10 mouse cellular contexts compared by ENCODE assay signal in the genomic region with DNA sequence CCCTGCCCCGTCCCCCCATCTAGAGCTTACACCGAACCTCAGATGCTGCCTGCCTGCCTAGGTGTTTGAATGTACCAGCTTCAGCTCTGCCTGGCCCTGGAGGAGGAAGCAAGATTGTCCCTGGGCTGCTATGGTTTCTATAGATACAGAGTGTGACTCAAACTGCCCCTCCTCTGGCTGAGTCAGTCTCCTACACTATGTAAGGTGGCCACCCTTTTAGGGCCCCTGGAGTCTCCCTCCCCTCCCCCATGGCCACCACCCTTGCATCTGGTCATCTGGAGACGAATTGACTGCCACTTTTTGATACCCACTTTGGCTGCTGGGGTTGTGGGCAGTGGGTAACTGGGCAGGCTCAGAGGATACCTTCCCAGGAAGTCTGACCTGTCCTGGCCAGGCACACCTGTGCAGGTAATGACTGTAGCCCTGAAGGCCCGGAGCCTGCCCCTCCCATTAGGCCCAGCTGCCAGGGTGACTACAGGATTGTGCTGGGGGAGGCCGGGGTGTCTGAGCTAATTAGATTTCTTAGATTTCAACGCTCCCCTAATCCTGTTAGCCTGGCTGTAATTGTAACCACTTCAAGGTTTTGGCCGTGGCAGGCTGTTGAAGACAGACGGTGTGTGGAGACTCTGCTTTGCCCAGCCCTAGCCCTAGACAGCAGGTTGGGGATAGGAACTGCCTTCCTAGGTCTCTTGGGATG. TPM values are rescaled to one million over a fixed set of nuclear protein-coding genes. Genes with fewer than 3 reads are reported as not detected.
DNase-seq lines count a peak whose midpoint lies in the region; ATAC-seq lines count a peak whose summit lies in the region.
"Had no signal": no experiment of that assay in that cellular context is flagged by ENCODE, and none has a peak within 500 bp of the region (broad histone marks: within the 10 kb centered on the region; RNA-seq: fewer than 3 reads in every experiment).

No protein-coding gene starts in this region.

- no peak overlapping the region for H3K4me3 ChIP-seq in heart, embryonic 11.5 days (ENCODE audit: low read depth, low read length)
- H3K4me3 ChIP-seq in intestine, embryonic 16.5 days (ENCODE audit: low read length): no peak overlapping the region
- H3K4me3 ChIP-seq in midbrain, embryonic 16.5 days (ENCODE audit: low read depth, low read length): no peak overlapping the region
- H3K4me3 ChIP-seq: heart, adult 2 months had no signal

- no peaks in the 10 kb centered on the region for H3K27me3 ChIP-seq in heart, embryonic 11.5 days (ENCODE audit: control insufficient read depth, insufficient read depth, low read length)
- H3K27me3 ChIP-seq in intestine, embryonic 16.5 days (replicated peaks; ENCODE audit: control insufficient read depth, insufficient read depth, low read length): no peaks in the 10 kb centered on the region
- no peaks in the 10 kb centered on the region for H3K27me3 ChIP-seq in midbrain, embryonic 16.5 days (ENCODE audit: control insufficient read depth, insufficient read depth, low read depth, low read length)

- ATAC-seq in heart, embryonic 11.5 days (replicated peaks; ENCODE audit: insufficient number of reproducible peaks, low FRiP score, low TSS enrichment): peak; percentile 58
- ATAC-seq in activated CD4-positive, CD25-positive, alpha-beta regulatory T cell, adult 4 months: peak; percentile 9
- ATAC-seq in intestine, embryonic 16.5 days: peak; percentile 71
- no peak for ATAC-seq in midbrain, embryonic 16.5 days
- ATAC-seq in frontal cortex, adult (ENCODE audit: low TSS enrichment): no peak

- no peaks in the 10 kb centered on the region for H3K36me3 ChIP-seq in heart, embryonic 11.5 days (ENCODE audit: control insufficient read depth, insufficient read depth, low read length)
- H3K36me3 ChIP-seq in intestine, embryonic 16.5 days (ENCODE audit: control insufficient read depth, insufficient read depth, low read length): no peaks in the 10 kb centered on the region
- H3K36me3 ChIP-seq in midbrain, embryonic 16.5 days (ENCODE audit: control insufficient read depth, insufficient read depth, low read length): no peaks in the 10 kb centered on the region
- H3K36me3 ChIP-seq: G1E had no signal

- no peaks in the 10 kb centered on the region for H3K9me3 ChIP-seq in heart, embryonic 11.5 days (replicated peaks; ENCODE audit: control insufficient read depth, low read length)
- no peaks in the 10 kb centered on the region for H3K9me3 ChIP-seq in intestine, embryonic 16.5 days (ENCODE audit: control insufficient read depth, low read length)
- no peaks in the 10 kb centered on the region for H3K9me3 ChIP-seq in midbrain, embryonic 16.5 days (replicated peaks; ENCODE audit: control insufficient read depth, low read length, poor library complexity, severe bottlenecking)

- H3K27ac ChIP-seq in heart, embryonic 11.5 days (ENCODE audit: low read depth, low read length): peak overlapping the region; percentile 41
- peak overlapping the region; percentile 72 for H3K27ac ChIP-seq in intestine, embryonic 16.5 days (ENCODE audit: low read length)
- H3K27ac ChIP-seq in midbrain, embryonic 16.5 days (ENCODE audit: low read length): no peak overlapping the region; the same call in 1 of the 2 replicates
- H3K27ac ChIP-seq: heart, adult 2 months had no signal

- H3K4me1 ChIP-seq in heart, embryonic 11.5 days (ENCODE audit: control insufficient read depth, insufficient read depth, low read length): peaks cover 84% of the 10 kb centered on the region
- H3K4me1 ChIP-seq in intestine, embryonic 16.5 days (ENCODE audit: control insufficient read depth, insufficient read depth, low read length): peaks cover 79% of the 10 kb centered on the region
- peaks cover 76% of the 10 kb centered on the region for H3K4me1 ChIP-seq in midbrain, embryonic 16.5 days (ENCODE audit: control insufficient read depth, insufficient read depth, low read length)

- WGBS in heart, embryonic 11.5 days (ENCODE audit: insufficient replicate concordance): 37% methylated on average over 8 of the region's 8 CpGs
- WGBS in intestine, embryonic 16.5 days: 40% methylated on average over 8 of the region's 8 CpGs
- whole genome bisulfite sequencing in midbrain, embryonic 16.5 days: 29% methylated on average over 8 of the region's 8 CpGs

- H3K4me2 ChIP-seq in heart, embryonic 11.5 days: peak overlapping the region; percentile 35
- H3K4me2 ChIP-seq in intestine, embryonic 16.5 days (ENCODE audit: low read depth, low read length): peak overlapping the region; percentile 11; the same call in 1 of the 2 replicates
- peak overlapping the region; percentile 32 for H3K4me2 ChIP-seq in midbrain, embryonic 16.5 days (ENCODE audit: low read length)

- 0 out of 2 replicates have a peak overlapping the region, but pooled peaks have one; percentile 22 for H3K9ac ChIP-seq in heart, embryonic 11.5 days (ENCODE audit: low read depth, low read length)
- H3K9ac ChIP-seq in intestine, embryonic 16.5 days (ENCODE audit: low read depth, low read length): peak overlapping the region; percentile 27; the same call in 1 of the 2 replicates
- H3K9ac ChIP-seq in midbrain, embryonic 16.5 days (ENCODE audit: low read depth, low read length): 0 out of 2 replicates have a peak overlapping the region, but pooled peaks have one; percentile 42

- intact Hi-C loops in heart, postnatal 14 days (cut with DNase I): no loop called here

- no peak for DNase-seq in heart, postnatal 14 days
- DNase-seq in gastrocnemius, postnatal 10 days: no peak
- no peak for DNase-seq in embryo, embryonic 11 days

RNA-seq across cellular contexts. Expression of a gene that starts 5.8 kb away (rescaled TPM):
- polyA plus RNA-seq in heart, embryonic 11.5 days (2014; fragmentation: Nextera tagmentation; extraction: Ambion mirVana): 34.9 and 36.2 TPM in 2 replicates
- total RNA-seq in heart, postnatal 14 days (2021): 10 to 100 TPM; 53.9 to 59.4 TPM
- polyA plus RNA-seq in activated CD4-positive, CD25-positive, alpha-beta regulatory T cell, adult 4 months (2017; shearing (Covaris generic)): 10 to 100 TPM; 23.8 to 27.9 TPM
- polyA plus RNA-seq in intestine, embryonic 16.5 days (2015; fragmentation: Nextera tagmentation; extraction: Ambion mirVana): 21.2 and 22.3 TPM in 2 replicates
- 54.2 and 58.0 TPM in 2 replicates for polyA plus RNA-seq in midbrain, embryonic 16.5 days (2015; fragmentation: Nextera tagmentation; extraction: Ambion mirVana)
- 10 to 100 TPM; 31.6 to 43.8 TPM for total RNA-seq in gastrocnemius, postnatal 10 days (2021)

Comparison
In these comparisons a context has a peak if more than half of its experiments do, and no peak if none do; other contexts are left out.
1. ATAC-seq: peak in heart, embryonic 11.5 days (single experiment), activated CD4-positive, CD25-positive, alpha-beta regulatory T cell, adult 4 months (single experiment) and intestine, embryonic 16.5 days (single experiment); none in midbrain, embryonic 16.5 days (single experiment) and frontal cortex, adult (single experiment).
2. Peak in every context shown above with its lines, with median percentiles within 50 percentile points of each other: H3K4me2 ChIP-seq and H3K9ac ChIP-seq.